Mouse (Mus musculus) thymus, adult 2 months (tissue): ENCODE measurements around the gene Adcy6. TPM values are rescaled to one million over a fixed set of nuclear protein-coding genes. Genes with fewer than 3 reads are reported as not detected.

Experiments used
- DNase-seq: peaks from one replicate; pipeline ENCODE4 v3.0.0; 2021
- H3K27ac ChIP-seq: fragments of 200-500 bp; 2 replicates; pipeline ENCODE4 v1.5.1; 2012; ENCODE audit warnings: low read length, control low read depth; ENCODE audit not compliant: control insufficient read depth, insufficient read depth
- H3K27me3 ChIP-seq: fragments of 200-500 bp; 2 replicates; pipeline ENCODE4 v1.6.1; 2012; ENCODE audit warnings: mild to moderate bottlenecking, low read length, moderate library complexity, mixed read lengths; ENCODE audit not compliant: control insufficient read depth, insufficient read depth
- H3K36me3 ChIP-seq: fragments of 200-500 bp; 2 replicates; pipeline ENCODE4 v1.6.1; 2012; ENCODE audit warnings: mild to moderate bottlenecking, low read length, moderate library complexity; ENCODE audit not compliant: control insufficient read depth, insufficient read depth
- H3K4me1 ChIP-seq: fragments of 200-500 bp; replicated peaks from 2 replicates; pipeline ENCODE4 v1.6.1; 2012; ENCODE audit warnings: low read length; ENCODE audit not compliant: control insufficient read depth, insufficient read depth
- H3K4me3 ChIP-seq: fragments of 200-500 bp; 2 replicates; pipeline ENCODE4 v1.5.1; 2012; ENCODE audit warnings: mild to moderate bottlenecking, low read length, control low read depth, moderate library complexity; ENCODE audit not compliant: control insufficient read depth, insufficient read depth
- CTCF ChIP-seq: fragments of 200-500 bp; IDR thresholded peaks from 2 replicates; pipeline ENCODE4 v1.5.1; 2012; ENCODE audit warnings: mild to moderate bottlenecking, control low read depth, low read length, moderate library complexity, borderline replicate concordance; ENCODE audit not compliant: control insufficient read depth, poor library complexity, insufficient read depth; ENCODE audit errors: extremely low read depth
- POLR2A ChIP-seq: fragments of 200-500 bp; IDR thresholded peaks from 2 replicates; pipeline ENCODE4 v1.6.1; 2012; ENCODE audit warnings: mild to moderate bottlenecking, low read length, control low read depth, moderate library complexity; ENCODE audit not compliant: control insufficient read depth, poor library complexity, insufficient read depth; ENCODE audit errors: extremely low read depth
- WGBS: fragments of 180-500 bp; shearing (Covaris S2); methylation state at CpG from one replicate; pipeline ENCODE4 v1.1.7; 2018; 5-methylcytosine and 5-hydroxymethylcytosine counted together
- polyA plus RNA-seq: library from polyadenylated mRNA; depleted of rRNA; stranded (reverse); fragments of >200 nt; gene quantifications from 2 replicates; pipeline ENCODE4 v1.2.3, GENCODE M21; 2012

The Adcy6 gene
- polyA plus RNA-seq, 1 experiment: 230 TPM

DNA sequence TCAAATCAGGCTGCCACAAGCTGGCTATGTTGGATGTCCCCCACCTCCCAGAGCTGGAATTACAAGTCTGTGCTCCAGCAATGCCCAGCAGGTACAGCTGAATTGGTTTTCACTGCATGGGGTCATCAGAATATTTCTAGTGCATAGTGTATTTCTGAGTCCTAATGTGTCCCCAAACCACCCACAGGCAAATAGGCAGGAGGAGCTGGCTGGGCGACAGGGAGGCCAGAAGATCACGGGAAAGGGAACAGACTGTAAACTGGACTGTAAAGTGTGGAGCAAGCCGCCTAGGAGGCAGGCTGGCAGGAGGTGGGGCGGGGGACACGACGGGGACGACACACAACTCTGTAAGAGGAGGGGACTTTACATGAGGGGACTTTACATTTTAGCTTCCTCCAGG is 12.3 kb upstream of the Adcy6 start:
- Histone ChIP-seq H3K36me3 (no peaks in the 10 kb centered on the region), H3K27me3 (no peaks in the 10 kb centered on the region; the same call in 1 of the 2 replicates), H3K4me1 (peaks cover 26% of the 10 kb centered on the region), H3K27ac (peak overlapping the region; percentile 95), H3K4me3 (no peak overlapping the region)
- WGBS: 32% methylated on average over 7 of the region's 7 CpGs
- no peak for TF ChIP-seq CTCF
- no peak for TF ChIP-seq POLR2A
- DNase-seq: no peak

DNA sequence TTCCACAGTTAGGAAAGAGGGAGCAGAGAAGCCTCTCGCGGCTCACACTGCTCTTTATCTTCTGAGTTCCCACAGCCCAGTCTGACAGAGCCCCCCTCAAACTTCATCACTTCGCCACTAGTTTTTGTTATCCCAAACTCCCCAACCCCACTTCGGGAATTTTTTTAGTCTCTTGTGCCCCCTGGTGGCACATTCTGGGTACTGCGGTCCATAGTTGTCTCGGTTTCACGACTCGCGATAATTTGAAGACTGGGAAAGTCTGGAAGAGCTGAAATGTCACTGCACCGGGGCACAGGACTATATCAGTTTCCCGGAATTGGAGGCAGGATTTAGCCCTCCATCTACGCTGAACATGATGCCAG is 7.3 kb upstream of the Adcy6 start:
- Histone ChIP-seq H3K4me1 (peaks cover 16% of the 10 kb centered on the region), H3K27me3 (no peaks in the 10 kb centered on the region), H3K27ac (no peak overlapping the region), H3K4me3 (no peak overlapping the region), H3K36me3 (no peaks in the 10 kb centered on the region)
- 2% methylated on average over 12 of the region's 12 CpGs for WGBS
- DNase-seq: peak; percentile 81
- TF ChIP-seq CTCF: peak; percentile 33; the same call in 1 of the 2 replicates
- TF ChIP-seq POLR2A: no peak

DNA sequence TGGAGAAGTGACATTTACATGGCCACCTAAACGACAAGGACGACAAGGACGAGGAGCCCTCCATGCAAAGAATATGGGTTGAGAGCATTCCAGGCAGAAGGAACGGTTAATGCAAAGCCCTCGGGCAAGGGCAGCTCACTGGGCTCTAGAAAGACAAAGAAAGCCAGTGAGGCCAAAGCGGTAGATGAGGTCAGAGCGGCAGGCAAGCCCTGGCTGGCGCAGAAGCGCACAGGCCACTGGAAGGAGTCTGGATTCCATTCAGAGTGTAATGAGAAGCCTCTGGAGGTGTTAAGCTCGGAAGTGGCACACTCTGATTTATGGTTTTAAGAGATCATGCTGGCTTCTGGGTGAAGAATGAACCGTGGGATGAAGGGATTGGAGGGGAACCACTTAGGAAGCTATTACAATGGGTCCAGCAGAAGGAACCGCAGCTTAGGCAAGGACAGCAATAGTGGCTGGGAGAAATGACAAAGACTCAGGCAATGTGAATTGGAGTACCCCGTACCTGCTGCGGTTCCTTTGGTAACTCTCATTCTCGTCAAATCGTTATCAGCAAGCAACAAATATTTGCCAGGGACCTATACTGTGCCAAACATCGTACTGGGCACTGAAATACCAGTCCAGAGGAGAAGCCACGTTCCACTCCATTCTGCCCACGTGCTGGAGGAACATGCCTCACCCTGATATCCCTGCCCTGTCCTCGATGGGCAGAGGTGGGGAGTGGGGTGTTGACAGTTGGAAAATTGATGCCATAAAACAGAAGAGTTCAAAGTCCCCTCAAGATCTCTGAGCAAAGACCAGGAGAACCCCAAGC is 6.7 kb upstream of the Adcy6 start:
- TF ChIP-seq CTCF (no peak), POLR2A (no peak)
- Histone ChIP-seq H3K27me3 (no peaks in the 10 kb centered on the region), H3K4me1 (peaks cover 12% of the 10 kb centered on the region), H3K27ac (no peak overlapping the region), H3K36me3 (no peaks in the 10 kb centered on the region), H3K4me3 (no peak overlapping the region)
- DNase-seq: no peak
- WGBS: 73% methylated on average over 20 of the region's 20 CpGs

DNA sequence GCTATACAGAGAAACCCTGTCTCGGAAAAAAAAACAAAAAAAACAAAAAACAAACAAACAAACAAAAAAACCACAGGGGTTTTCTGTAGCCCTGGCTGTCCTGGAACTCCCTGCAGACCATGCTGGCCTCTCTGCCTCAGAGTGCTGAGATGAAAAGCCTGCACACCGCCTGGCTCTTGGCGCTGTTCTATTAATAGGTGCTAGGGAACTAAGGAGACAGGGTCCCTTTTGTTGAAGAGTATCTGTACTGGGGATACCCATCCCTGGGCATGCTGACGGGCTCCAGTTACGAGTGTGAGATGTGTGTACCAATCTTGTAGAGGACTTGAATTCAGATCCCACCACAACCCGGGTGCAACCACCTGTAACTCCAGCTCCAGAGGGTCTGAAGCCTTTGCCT is 5.9 kb upstream of the Adcy6 start:
- Histone ChIP-seq H3K4me3 (no peak overlapping the region), H3K27ac (no peak overlapping the region), H3K4me1 (peaks cover 9% of the 10 kb centered on the region), H3K36me3 (no peaks in the 10 kb centered on the region), H3K27me3 (no peaks in the 10 kb centered on the region)
- TF ChIP-seq CTCF: no peak
- no peak for TF ChIP-seq POLR2A
- 89% methylated on average over 6 of the region's 6 CpGs for WGBS
- no peak for DNase-seq

DNA sequence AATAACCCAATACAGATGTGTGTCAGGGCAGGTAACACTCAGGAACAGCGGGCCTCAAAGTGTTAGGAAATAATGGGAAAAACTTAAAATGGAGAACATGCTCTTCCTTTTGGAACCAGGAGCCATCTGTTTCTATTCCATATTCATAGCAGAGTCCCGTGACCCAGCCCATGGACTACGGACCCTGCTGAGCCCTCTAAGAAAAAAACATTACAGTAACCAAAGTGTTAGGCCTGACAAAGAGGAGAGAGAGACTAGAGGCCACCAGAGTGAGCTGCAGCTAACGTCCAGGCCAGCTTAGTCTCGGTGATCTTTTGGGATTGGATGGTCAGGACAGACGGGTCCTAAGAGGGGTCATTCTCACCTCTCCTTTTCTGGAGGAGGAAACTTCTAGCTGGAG is 5.1 kb upstream of the Adcy6 start:
- 94% methylated on average over 6 of the region's 6 CpGs for WGBS
- peaks cover 10% of the 10 kb centered on the region for H3K4me1 ChIP-seq
- DNase-seq: no peak
- no peak overlapping the region for H3K27ac ChIP-seq
- no peaks in the 10 kb centered on the region for H3K27me3 ChIP-seq
- TF ChIP-seq CTCF: no peak
- TF ChIP-seq POLR2A: no peak
- H3K4me3 ChIP-seq: no peak overlapping the region
- no peaks in the 10 kb centered on the region for H3K36me3 ChIP-seq

DNA sequence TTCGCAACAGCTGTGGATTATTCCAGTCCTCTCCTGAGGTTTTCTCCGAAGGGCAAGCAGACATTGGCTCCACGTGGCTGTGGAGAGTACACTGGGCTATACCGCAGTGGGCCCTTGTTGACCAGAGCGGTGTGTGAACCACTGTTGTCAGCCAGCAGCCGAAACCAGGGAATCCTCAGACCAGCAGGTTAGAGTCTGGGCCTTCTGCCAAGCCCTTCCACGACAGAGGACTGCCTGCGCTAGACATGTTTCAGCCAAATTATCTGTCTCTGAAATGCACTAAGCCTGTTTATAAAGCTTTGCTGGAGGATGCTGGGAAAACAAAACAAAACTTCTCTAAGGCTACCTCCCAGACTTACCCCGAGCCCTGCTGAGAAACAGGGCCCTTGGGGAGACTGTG is 4.7 kb upstream of the Adcy6 start:
- no peak overlapping the region for H3K27ac ChIP-seq
- DNase-seq: no peak
- 87% methylated on average over 9 of the region's 9 CpGs for WGBS
- no peak overlapping the region for H3K4me3 ChIP-seq
- peaks cover 10% of the 10 kb centered on the region for H3K4me1 ChIP-seq
- no peaks in the 10 kb centered on the region for H3K27me3 ChIP-seq
- H3K36me3 ChIP-seq: no peaks in the 10 kb centered on the region
- TF ChIP-seq CTCF (no peak), POLR2A (no peak)
